Mouse (Mus musculus): ENCODE data around the gene Sez6. TPM values are rescaled to one million over a fixed set of nuclear protein-coding genes. Genes with fewer than 3 reads are reported as not detected.

Sez6 gene
- total RNA-seq, 2 experiments from 2014 or later, result 150 to 165 TPM

GRCm38 (mm10) chr11:78023607-78024006 is 93.0 kb downstream of the Sez6 start:
- no peak for DNase-seq (ENCODE audit: low spot score in 2 of 2)
- intact Hi-C loops (cut with DNase I), result no loop called here

Other genes starting within 250 kb of the Sez6 start
- 10 to 100 TPM; 57.3 to 79.3 TPM for gene Nufip2, start 244.6 kb upstream of the Sez6 start, total RNA-seq (2021)
- gene Cryba1, start 205.5 kb upstream of the Sez6 start, total RNA-seq (2021), result not detected
- 100 to 1,000 TPM; 141 to 180 TPM for gene Myo18a, start 167.6 kb upstream of the Sez6 start, total RNA-seq (2021)
- gene Gm10277, start 143.1 kb upstream of the Sez6 start, total RNA-seq (2021), result not detected
- 1 to 10 TPM in 1 of 2 experiments, under 1 TPM in 1; 0.25 to 1.4 TPM for gene Pipox, start 36.7 kb upstream of the Sez6 start, total RNA-seq (2021)
- gene Phf12, start 52.0 kb downstream of the Sez6 start, total RNA-seq (2021), result 10 to 100 TPM; 51.7 to 63.6 TPM
- 1 to 10 TPM; 7.2 to 8.0 TPM for gene Dhrs13, start 101.5 kb downstream of the Sez6 start, total RNA-seq (2021)
- gene Flot2, start 107.1 kb downstream of the Sez6 start, total RNA-seq (2021), result 100 to 1,000 TPM in 1 of 2 experiments, 10 to 100 TPM in 1; 89.5 to 103 TPM
- gene Eral1, start 149.6 kb downstream of the Sez6 start, total RNA-seq (2021), result 10 to 100 TPM; 18.9 to 19.1 TPM
- 10 to 100 TPM; 29.0 to 29.7 TPM for gene Fam222b, start 163.9 kb downstream of the Sez6 start, total RNA-seq (2021)
- 10 to 100 TPM; 10.5 to 12.5 TPM for gene Traf4, start 234.8 kb downstream of the Sez6 start, total RNA-seq (2021)
- gene Nek8, start 245.9 kb downstream of the Sez6 start, total RNA-seq (2021), result 1 to 10 TPM; 2.7 to 3.2 TPM
- 10 to 100 TPM; 32.5 to 36.1 TPM for gene Tlcd1, start 245.9 kb downstream of the Sez6 start, total RNA-seq (2021)

Measured in left cerebral cortex, postnatal 36 days (tissue).